Mouse (Mus musculus): ENCODE results near the gene Pitpnc1. TPM values are rescaled to one million over a fixed set of nuclear protein-coding genes. Genes with fewer than 3 reads are reported as not detected.

Pitpnc1 gene
- total RNA-seq, 1 experiment from 2014 or later: 20.4 TPM

DNA sequence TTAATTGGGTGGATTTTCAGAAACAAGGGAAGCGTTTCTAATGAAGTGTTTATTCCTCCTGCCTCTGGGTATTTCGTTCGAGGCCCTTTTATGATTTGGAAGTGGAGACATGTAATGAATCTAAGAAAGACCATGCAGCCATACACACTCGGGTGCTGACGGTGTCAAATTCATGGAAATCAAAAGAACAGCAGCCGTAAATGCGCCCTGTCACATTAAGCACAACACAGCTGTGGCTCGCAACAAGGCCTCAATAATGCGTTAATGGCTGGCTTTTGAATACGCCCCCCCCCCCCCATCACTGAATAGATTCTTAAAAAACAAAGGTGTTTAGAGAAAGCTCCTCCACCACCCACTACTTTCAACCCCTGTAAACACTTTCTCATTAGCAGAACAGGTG is 240.4 kb downstream of the Pitpnc1 start:
- DNase-seq: no peak

DNA sequence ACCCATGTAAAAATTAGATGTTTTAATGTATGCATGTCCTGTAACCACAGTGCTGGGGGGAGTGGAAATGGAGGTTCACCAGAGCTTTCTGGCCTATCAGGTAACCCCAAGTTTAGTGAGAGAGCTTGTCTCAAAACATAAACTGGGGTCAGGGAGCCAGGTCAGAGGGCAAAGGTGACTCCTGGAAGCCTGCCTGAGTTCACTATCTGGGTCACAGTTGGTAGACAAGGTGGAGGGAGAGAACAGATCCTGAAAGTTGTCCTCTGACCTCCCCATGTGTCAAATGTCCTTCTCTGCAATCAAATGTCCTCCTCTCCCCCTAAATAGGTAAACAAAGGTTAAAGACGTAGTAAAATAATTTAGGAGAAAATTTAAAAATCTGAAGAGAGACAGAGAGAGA is 244.1 kb downstream of the Pitpnc1 start:
- DNase-seq: no peak

DNA sequence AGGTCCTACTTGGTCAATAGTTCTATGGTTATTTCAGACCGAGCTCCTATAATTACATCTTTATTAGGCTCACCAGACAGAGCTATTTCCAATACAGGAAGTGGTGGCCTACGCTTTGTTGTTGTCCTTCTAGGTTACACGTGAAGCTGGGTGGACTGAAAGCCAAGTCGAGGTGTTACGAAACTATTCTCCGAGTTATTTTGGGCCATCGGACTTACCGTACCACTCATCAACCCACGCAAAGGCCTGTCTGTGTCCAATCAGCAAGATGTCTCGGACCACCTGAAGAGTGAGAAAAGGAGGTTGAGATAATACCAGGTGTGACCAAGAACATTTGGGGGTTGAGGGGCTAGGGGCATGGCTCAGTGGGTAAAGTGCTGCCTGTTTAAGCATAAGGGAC is 244.5 kb downstream of the Pitpnc1 start:
- no peak for DNase-seq

DNA sequence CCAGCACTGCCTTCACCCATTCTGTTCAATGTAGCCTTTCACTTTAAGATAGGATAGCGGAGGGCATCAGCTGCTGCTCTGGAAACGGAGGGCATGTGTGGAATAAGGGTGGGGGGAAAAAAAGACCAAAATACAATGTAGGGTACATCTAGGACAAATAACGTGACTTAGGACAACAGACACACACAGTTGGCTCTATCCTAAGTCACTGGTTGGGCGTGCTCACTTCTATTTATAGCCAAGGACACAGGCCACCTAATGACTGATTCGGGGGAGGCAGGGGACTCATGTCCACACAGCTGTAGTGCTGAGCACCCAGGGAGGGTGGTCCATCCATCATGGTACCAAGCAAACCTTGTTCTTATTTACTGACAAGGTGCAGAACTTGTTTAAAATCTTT is 245.2 kb downstream of the Pitpnc1 start:
- DNase-seq: no peak

DNA sequence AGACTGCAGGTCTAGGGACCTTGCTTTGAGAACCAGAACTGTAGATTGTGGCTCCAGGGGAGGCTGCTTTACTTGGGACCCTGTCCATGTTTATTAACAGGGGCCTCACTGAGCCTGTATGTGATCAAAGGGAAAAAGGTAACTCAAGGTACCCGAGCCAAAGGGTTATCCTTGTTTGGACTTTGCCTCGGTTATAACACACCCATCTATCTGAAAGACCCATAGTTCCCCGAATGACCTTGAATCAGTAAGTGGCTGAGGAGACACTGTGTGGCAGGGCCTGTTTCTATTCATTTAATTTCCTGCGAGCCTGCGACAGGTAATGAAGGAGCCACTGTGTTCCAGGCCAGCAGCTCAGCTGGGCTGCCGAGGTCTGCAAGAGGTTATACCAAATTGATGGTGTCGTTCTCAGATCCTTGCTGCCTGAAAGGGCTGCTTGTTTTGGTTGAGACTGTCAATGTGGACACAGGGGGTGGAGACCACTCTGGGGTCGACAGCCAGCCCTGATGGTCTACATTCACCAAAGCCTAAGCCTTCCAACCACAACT is 246.8 kb downstream of the Pitpnc1 start:
- no peak for DNase-seq

DNA sequence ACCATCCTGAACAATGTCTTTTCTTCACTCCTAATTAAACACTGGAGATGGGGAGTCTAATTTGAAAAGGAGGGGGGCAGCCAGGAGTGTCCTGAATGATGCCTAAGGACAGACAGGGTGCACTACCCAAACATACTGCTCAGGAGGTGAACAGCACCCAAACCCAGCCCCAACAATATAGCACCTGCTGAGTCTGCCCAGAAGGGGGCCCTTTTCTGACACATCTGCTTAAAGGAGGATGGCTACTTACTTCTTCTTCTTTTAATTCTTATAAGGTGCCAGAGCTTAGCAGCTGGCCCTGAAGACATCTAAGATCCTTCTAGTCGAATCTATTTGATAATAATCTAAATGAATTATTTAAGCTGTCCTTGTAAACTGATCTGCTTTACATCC is 247.3 kb downstream of the Pitpnc1 start:
- no peak for DNase-seq

DNA sequence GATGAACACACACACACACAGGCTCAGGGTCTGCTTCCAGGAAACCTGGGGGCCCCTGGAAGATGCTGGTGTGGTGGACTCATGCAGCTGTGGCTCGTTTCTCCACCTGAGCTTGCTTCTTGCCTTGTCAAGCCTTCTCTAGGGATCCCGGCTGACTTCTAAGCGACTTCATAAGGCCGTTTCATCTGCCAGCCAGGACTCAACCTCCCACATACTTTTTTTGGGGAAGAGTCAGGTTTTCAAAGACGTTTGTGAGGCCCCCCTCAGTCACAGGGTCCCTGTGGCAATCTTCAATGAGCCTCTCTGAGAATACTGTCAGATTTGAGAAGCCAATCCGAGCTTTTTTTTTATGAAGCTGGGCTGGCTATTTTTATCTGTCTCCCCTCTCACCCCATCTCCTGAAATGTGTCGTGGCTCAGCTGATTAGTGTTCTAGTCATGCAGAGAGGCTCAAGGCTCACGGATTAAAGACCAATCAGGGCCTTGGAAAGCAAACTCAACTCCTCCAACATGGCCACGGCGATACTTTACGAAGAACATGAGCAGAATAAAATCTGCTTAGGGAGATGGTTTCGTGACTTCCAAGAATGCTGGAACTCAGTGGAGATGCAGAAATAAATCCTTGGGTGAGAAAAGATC is 247.8 kb downstream of the Pitpnc1 start:
- DNase-seq: no peak

DNA sequence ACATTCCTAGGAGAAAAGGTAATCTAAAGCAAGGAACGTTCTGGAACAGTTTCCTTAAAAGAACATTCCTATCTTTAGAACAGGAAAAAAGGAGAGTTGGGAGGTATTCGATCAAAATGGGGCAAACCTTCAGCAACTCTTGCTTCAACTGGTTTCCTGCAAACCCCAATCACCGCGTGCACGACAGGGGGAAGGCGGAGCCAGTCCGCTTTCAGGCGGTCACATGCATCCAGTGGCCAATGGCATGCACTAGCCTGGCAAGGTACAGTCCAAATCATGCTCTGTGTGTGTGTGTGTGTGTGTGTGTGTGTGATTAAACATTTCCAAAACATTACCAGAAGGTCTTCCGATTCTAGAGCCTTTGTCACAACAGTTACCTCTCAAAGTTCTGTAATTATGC is 255.4 kb downstream of the Pitpnc1 start:
- DNase-seq: no peak

DNA sequence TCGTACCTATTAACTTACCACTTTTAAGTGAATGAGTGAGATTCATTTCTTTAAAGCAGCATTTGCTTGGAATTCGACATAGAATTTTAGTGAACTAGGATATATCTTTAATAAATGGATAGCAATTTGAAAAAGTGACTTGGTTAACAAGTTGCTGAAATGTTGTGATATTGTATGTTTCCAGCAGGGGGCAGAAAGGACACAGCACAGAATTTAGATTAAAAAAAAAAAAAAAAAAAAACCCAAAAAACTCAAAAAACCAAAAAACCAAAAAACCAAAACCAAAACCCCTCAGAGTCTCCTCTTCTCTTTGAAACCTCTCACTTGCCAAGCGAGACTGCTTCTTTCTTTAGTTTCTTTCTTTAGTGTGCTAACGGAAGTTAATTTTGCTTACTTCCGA is 256.8 kb downstream of the Pitpnc1 start:
- no peak for DNase-seq

DNA sequence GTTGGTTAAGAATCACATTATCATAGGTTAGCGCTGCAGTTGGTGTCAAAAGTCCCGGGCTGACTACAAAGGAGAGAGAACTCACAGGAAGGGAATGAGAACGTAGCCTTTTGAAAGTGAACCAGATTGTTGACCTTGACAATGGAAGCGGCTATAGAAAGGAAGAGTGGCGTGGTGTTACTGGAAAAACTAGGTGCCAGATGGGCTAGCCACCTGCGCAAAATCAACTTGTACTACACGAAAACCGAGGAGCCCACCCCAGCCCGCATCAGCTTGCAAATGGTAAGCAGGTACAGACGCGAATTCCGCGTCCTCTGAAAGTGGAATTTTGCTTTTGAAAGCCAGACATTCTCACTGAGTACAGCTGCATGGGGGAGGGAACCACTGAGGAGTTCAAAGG is 260.7 kb downstream of the Pitpnc1 start:
- DNase-seq: no peak

DNA sequence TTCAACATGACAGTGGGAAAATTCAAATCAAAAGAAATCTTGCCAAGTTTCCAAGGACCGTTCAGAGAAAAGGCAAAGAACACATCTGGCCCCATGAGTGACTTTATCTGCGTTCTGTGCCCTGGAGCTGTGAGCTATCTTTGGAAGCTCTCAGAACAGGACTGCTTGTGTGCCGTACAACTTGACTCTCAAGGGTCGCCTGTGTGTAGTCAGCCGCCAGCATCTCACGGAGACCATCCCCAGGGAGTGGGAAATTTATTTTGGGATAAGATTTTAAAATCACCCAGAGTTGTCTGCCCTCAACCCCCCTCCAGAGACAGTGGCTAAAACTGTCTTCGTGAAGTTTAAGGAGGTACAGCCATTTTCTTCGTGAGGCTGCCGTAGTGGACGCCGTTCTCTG is 268.7 kb downstream of the Pitpnc1 start:
- no peak for DNase-seq

DNA sequence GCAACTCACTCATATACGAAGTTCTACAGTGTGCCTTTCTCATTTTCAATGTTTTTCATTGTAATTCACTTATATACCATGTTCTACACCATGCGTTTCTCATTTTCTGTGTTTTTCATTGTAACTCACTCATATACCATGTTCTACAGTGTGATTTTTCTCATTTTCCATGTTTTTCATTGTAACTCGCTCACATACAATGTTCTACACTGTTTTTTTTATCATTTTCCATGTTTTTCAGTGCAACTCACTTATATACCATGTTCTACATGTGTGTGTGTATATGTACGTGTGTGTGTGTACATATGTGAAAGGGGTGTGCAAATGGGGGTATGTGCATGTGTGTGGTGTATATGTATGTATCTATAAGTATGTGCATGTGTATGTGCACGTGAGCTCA is 271.2 kb downstream of the Pitpnc1 start:
- DNase-seq: no peak

DNA sequence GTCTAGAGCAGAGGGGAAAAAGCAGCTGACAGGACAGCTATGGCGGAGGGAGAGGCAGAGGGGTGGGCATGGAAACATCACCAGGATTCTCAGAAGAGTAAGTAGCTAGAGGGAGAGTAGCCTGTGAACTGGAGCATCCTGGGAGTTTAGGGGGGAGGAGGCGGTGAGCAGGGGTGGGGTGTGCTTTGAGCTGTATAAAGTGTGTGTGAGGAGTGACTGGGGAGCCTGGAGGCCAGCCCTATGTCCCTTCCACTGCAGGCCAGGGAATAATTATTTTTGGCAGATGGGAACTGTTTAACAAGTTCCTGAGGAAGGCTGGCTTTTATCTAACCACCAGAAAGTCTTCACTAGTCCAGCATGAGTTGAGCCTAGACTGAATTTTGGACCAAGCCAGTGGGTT is 275.2 kb downstream of the Pitpnc1 start:
- no peak for DNase-seq

DNA sequence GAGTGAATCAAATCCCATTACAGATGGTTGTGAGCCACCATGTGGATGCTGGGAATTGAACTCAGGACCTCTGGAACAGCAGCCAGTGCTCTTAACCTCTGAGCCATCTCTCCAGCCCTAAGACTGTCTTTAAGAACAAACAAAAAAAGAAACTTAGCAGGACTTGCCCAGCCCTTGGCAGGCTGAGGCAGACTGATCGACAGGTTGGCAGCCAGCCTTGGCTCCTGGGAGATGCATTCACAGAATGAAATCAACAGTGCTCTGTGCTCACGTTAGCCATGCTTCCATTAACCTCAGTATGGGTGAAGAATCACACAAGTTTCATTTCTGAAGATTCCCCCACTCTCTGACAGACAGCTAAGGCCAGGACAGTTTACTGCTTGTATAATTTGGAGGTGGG is 280.1 kb downstream of the Pitpnc1 start:
- peak; percentile 35 for DNase-seq

DNA sequence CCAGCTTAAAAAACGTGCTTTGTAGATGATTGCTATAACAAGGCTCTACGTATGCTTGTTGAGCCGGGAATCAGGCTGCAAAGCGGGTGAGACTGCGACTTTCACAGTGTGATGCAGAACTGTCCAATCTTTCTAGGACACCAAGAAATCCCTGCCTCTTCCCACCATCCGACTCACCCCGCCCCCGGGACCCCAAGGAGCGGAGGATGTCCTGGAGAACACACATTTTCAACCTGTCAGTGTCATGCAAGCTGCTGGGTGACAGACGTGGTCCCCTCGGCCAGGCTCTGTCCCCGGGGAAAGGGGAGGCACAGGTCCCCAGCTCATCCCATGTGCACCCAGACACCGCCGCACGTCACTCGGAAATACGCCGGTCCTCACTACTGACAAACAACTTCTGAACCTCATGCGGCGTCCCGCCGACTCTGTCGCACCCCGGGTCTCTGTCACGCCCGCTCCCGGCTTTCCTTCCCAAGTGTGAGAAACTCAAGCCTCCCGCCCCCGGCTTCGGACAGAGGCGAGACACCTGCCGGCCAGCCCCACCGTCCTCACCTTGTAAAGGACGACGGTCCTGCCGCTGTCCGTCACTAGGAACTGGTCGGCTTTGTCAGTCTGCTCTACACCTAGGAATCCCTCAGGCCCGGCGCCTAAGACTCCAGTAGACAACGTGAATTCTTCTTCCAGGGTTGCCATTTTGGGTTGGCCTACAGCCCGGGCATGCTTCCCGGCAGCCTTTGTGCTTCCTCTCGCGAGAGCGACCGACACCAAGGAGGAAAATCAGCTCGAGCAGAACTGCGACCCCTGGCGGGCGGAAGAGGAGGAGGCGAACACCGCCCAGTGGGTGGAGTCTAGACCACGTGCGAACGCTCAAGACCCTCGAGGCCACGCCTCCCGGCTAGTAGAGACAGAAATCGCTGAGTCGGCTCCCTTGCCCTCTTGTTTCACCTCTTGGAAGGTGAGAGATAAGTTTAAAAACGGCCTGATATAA is 281.6 kb downstream of the Pitpnc1 start, which contains the start of gene Nol11:
TSS of gene Nol11 (minus strand) at position 817 of the 988 bp plus-strand sequence.
- DNase-seq: peak; percentile 98

DNA sequence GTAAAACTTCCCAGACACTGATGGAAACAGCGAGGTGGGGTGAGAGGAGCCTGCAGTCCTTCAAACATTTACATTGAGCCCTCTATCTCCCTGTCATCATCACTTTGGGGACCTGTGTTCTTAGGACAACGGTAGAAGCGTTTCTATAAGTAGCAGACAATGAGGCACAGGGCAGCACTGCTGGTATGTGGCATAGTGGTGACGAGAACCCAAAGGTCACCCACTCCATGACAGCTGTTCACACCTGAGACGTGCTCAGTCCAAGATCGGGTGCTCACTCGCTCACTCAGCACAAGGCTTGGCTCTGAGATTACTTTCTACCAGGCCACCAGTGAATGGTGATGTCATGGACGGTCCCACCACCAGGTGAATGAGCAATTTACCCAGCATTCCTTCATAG is 286.7 kb downstream of the Pitpnc1 start:
- DNase-seq: no peak

DNA sequence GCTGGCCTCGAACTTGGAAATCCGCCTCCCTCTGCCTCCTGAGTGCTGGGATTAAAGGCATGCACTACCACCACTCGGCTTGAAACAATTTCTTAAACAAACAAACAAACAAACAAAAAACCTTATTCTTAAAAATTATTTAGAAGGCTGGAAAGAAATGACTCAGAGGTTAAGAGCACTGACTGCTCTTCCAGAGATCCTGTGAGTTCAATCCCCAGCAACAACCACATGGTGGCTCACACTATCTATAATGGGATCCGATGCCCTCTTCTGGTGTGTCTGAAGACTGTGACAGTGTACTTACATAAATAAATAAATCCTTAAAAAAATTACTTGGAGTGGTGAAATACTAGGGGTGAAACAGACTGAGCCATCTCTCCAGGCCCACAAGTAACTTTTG is 309.3 kb downstream of the Pitpnc1 start:
- no peak for DNase-seq

DNA sequence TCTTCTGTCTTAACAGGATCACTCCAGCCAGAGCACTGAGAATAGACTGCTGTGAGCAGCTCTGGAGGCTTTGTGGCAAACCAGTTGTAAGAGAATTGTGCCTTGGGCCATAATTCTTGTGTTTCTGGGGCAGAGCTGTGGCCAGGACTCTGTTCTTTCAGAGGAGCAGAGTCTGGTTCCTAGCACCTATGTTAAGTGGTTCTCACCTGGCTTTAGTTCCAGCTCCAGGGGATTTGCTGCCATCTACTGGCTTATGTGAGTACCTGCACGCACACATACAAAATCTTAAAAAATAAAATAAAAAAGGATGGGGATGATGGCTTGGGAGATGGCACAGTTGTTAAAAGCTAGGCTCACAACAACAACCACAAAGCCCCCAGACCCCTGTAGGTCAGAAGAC is 311.5 kb downstream of the Pitpnc1 start:
- DNase-seq: no peak

Other genes with a start within 250 kb of the Pitpnc1 start
- gene Psmd12, start 8.8 kb upstream of the Pitpnc1 start, total RNA-seq (2021): 98.8 and 106 TPM in 2 replicates
- 29.5 and 36.6 TPM in 2 replicates for gene Helz, start 77.2 kb upstream of the Pitpnc1 start, total RNA-seq (2021)
- not detected in 2 replicates for gene Cacng1, start 245.8 kb upstream of the Pitpnc1 start, total RNA-seq (2021)